Mouse (Mus musculus): ENCODE measurements around the gene Pard3b. TPM values are rescaled to one million over a fixed set of nuclear protein-coding genes. Genes with fewer than 3 reads are reported as not detected.
A peak's percentile ranks its signal among the peaks of the same experiment; 100 is the strongest.

Pard3b gene
- polyA plus RNA-seq, 1 experiment from 2014 or later = 15.4 TPM

DNA sequence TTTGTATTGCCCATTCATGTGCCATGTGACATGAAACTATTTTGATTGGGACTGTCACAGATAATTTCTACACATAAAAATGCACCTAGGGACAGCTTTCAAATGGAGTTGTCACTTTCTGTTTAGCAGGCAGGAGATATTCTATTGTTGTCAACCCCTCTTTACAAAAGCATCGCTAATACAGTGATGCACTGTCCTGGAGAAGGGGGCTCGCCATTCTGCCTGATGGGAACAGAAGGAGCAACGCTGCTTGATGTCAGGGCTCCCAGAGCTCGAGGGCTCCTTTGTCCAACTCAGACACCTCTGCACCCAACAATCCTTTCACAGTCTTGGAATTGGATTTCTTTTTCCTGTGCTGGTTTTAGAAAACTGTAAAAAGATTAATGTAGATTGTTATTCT is 871.9 kb downstream of the Pard3b start:
- ATAC-seq (replicated peaks; ENCODE audit: low FRiP score) = no peak
- H3K4me3 ChIP-seq (ENCODE audit: low read depth, low read length) = no peak overlapping the region
- 80% methylated on average over 4 of the region's 4 CpGs for WGBS
- DNase-seq (ENCODE audit: low spot score) = no peak
- no peak overlapping the region for H3K9ac ChIP-seq (ENCODE audit: low read length)
- H3K9me3 ChIP-seq (ENCODE audit: control insufficient read depth, low read length) = no peaks in the 10 kb centered on the region
- H3K36me3 ChIP-seq (ENCODE audit: control insufficient read depth, insufficient read depth, low read length) = no peaks in the 10 kb centered on the region
- H3K27ac ChIP-seq (ENCODE audit: low read depth, low read length) = no peak overlapping the region
- H3K4me1 ChIP-seq (replicated peaks; ENCODE audit: control insufficient read depth, insufficient read depth, low read length) = no peaks in the 10 kb centered on the region
- no peak overlapping the region for H3K4me2 ChIP-seq (ENCODE audit: low read depth, low read length, severe bottlenecking)
- H3K27me3 ChIP-seq (ENCODE audit: control insufficient read depth, insufficient read depth, low read length) = no peaks in the 10 kb centered on the region

DNA sequence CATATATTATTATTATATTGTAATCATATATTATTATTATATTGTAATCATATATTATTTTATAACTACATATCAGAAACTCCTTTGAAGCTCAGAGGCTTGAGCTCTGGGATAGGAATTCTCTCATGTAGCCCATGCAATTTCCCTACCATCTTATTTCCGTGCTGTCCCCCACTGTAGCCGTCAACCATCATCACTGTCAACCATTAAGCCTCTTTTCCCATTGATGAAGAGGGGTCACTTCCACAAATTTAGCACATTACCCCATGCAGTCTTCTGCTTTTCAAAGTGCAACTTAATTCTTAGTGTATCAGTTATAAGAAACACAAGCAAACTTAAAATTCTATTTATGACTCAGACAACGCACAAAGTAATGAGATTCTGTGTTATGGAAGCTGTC is 873.1 kb downstream of the Pard3b start:
- H3K27me3 ChIP-seq (ENCODE audit: control insufficient read depth, insufficient read depth, low read length) = no peaks in the 10 kb centered on the region
- no peak overlapping the region for H3K9ac ChIP-seq (ENCODE audit: low read length)
- H3K36me3 ChIP-seq (ENCODE audit: control insufficient read depth, insufficient read depth, low read length) = no peaks in the 10 kb centered on the region
- ATAC-seq (replicated peaks; ENCODE audit: low FRiP score) = no peak
- no peaks in the 10 kb centered on the region for H3K9me3 ChIP-seq (ENCODE audit: control insufficient read depth, low read length)
- no peak overlapping the region for H3K4me2 ChIP-seq (ENCODE audit: low read depth, low read length, severe bottlenecking)
- H3K4me1 ChIP-seq (replicated peaks; ENCODE audit: control insufficient read depth, insufficient read depth, low read length) = no peaks in the 10 kb centered on the region
- H3K27ac ChIP-seq (ENCODE audit: low read depth, low read length) = no peak overlapping the region
- H3K4me3 ChIP-seq (ENCODE audit: low read depth, low read length) = no peak overlapping the region
- no peak for DNase-seq (ENCODE audit: low spot score)
- 87% methylated on average over 3 of the region's 3 CpGs for WGBS

DNA sequence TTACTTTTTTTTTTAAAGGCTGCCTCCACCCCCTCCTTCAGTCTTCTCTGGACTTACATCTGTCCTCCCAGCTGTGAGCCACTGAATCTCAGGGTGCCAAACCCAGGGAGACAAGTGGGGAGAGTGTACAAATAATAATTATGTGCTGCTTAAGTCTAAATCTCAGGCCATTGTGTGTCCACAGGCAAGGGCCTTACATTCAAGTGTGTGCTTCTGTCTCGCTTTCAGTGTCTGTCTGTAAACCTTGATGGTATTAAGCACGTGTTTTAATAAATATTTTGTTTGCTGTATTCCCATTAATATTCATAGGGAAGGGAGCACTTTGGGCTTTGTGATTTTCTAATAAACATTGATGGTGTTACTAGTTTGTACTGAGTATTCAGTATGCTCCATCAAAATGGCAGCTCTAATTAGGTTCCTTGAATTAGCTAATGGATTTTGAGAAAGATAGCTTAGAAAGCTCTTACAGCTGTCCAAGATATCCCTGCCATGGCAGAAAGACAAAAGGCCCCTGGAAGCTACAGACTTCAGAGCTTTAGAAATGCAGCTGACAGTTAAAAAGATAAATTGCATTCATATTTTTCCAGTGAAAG is 880.1 kb downstream of the Pard3b start:
- no peak overlapping the region for H3K27ac ChIP-seq (ENCODE audit: low read depth, low read length)
- ATAC-seq (replicated peaks; ENCODE audit: low FRiP score) = no peak

DNA sequence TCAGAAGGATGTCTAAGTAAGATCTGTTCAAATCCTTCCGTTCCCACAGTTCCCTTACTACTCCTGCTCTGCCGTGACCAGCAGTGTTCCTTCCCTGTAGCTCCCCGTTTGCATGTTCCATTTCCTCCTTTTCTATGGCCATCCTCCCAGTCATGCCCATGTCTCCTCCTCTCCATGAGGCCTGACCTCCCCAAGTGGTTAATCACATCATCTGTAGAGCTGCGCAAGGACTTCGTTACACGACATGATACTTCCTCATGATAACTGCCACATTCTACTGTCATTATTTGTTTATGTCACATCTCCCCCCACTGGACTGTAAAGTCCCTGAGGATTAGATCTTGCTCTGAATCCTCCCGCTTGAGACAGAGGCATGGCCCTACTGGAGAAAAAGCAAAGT is 882.7 kb downstream of the Pard3b start:
- no peak overlapping the region for H3K27ac ChIP-seq (ENCODE audit: low read depth, low read length)
- WGBS = 93% methylated on average over 7 of the region's 7 CpGs
- no peak overlapping the region for H3K4me3 ChIP-seq (ENCODE audit: low read depth, low read length)
- DNase-seq (ENCODE audit: low spot score) (no peak), ATAC-seq (replicated peaks; ENCODE audit: low FRiP score) (no peak)
- no peaks in the 10 kb centered on the region for H3K27me3 ChIP-seq (ENCODE audit: control insufficient read depth, insufficient read depth, low read length)
- no peak overlapping the region for H3K4me2 ChIP-seq (ENCODE audit: low read depth, low read length, severe bottlenecking)
- no peak overlapping the region for H3K9ac ChIP-seq (ENCODE audit: low read length)
- H3K4me1 ChIP-seq (replicated peaks; ENCODE audit: control insufficient read depth, insufficient read depth, low read length) = 0 out of 2 replicates have a peak, but pooled peaks cover 4% of the 10 kb centered on the region
- H3K36me3 ChIP-seq (ENCODE audit: control insufficient read depth, insufficient read depth, low read length) = no peaks in the 10 kb centered on the region
- no peaks in the 10 kb centered on the region for H3K9me3 ChIP-seq (ENCODE audit: control insufficient read depth, low read length)

More for the DNA sequence above, 880.1 kb downstream of the Pard3b start:
- 63% methylated on average over 2 of the region's 2 CpGs for WGBS
- H3K4me3 ChIP-seq (ENCODE audit: low read depth, low read length) = no peak overlapping the region
- no peak for DNase-seq (ENCODE audit: low spot score)
- no peak overlapping the region for H3K4me2 ChIP-seq (ENCODE audit: low read depth, low read length, severe bottlenecking)
- no peak overlapping the region for H3K9ac ChIP-seq (ENCODE audit: low read length)
- H3K9me3 ChIP-seq (ENCODE audit: control insufficient read depth, low read length) = no peaks in the 10 kb centered on the region
- no peaks in the 10 kb centered on the region for H3K27me3 ChIP-seq (ENCODE audit: control insufficient read depth, insufficient read depth, low read length)
- H3K36me3 ChIP-seq (ENCODE audit: control insufficient read depth, insufficient read depth, low read length) = no peaks in the 10 kb centered on the region
- 0 out of 2 replicates have a peak, but pooled peaks cover 4% of the 10 kb centered on the region for H3K4me1 ChIP-seq (replicated peaks; ENCODE audit: control insufficient read depth, insufficient read depth, low read length)

DNA sequence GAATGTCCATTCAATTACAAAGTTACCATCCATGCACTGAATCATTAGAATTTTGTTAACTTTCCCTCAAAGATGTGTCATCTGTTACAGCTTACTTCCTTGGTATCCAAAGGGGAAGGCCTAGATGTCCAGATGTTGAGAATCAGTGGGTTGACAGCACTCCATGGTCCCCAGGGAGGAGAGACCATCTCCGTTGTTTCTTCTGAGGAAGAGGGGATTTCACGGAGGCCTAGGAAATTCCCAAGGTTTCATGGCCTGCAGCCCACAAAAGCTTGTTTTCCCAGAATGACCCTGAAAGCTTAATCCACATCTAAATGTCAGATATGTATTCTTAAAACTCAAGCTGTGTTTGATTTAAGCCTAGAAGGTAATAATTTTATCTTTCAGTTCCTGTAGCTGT is 884.1 kb downstream of the Pard3b start:
- Histone ChIP-seq H3K9ac (ENCODE audit: low read length) (no peak overlapping the region), H3K4me3 (ENCODE audit: low read depth, low read length) (no peak overlapping the region), H3K27ac (ENCODE audit: low read depth, low read length) (no peak overlapping the region), H3K9me3 (ENCODE audit: control insufficient read depth, low read length) (no peaks in the 10 kb centered on the region), H3K4me2 (ENCODE audit: low read depth, low read length, severe bottlenecking) (no peak overlapping the region), H3K36me3 (ENCODE audit: control insufficient read depth, insufficient read depth, low read length) (no peaks in the 10 kb centered on the region), H3K4me1 (replicated peaks; ENCODE audit: control insufficient read depth, insufficient read depth, low read length) (0 out of 2 replicates have a peak, but pooled peaks cover 4% of the 10 kb centered on the region), H3K27me3 (ENCODE audit: control insufficient read depth, insufficient read depth, low read length) (no peaks in the 10 kb centered on the region)
- DNase-seq (ENCODE audit: low spot score) (no peak), ATAC-seq (replicated peaks; ENCODE audit: low FRiP score) (no peak)
- 85% methylated on average over 2 of the region's 2 CpGs for WGBS

DNA sequence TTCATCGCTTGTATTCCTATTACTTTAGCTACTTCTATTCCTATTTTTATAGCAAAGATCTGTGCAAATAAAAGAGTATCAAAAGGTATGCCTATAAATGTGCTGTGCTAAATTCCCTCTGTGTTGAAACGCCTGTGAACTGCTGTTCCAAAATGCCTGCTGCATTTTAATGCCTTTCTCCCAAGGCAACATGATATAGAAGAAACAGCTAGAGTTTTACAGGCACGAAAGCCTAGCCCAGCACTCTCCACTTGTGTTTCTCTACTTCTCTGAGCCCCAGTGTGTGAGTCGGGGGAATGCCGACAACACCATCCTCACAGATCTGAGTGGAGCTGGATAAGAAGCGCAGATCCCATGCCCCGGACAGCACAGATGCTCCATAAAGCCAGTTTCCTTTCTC is 889.2 kb downstream of the Pard3b start:
- ATAC-seq (replicated peaks; ENCODE audit: low FRiP score) = no peak
- Histone ChIP-seq H3K27me3 (ENCODE audit: control insufficient read depth, insufficient read depth, low read length) (no peaks in the 10 kb centered on the region), H3K4me3 (ENCODE audit: low read depth, low read length) (no peak overlapping the region), H3K27ac (ENCODE audit: low read depth, low read length) (no peak overlapping the region), H3K9me3 (ENCODE audit: control insufficient read depth, low read length) (no peaks in the 10 kb centered on the region), H3K4me1 (replicated peaks; ENCODE audit: control insufficient read depth, insufficient read depth, low read length) (no peaks in the 10 kb centered on the region), H3K36me3 (ENCODE audit: control insufficient read depth, insufficient read depth, low read length) (no peaks in the 10 kb centered on the region), H3K9ac (ENCODE audit: low read length) (no peak overlapping the region), H3K4me2 (ENCODE audit: low read depth, low read length, severe bottlenecking) (no peak overlapping the region)
- DNase-seq (ENCODE audit: low spot score) = no peak
- 82% methylated on average over 7 of the region's 7 CpGs for WGBS

DNA sequence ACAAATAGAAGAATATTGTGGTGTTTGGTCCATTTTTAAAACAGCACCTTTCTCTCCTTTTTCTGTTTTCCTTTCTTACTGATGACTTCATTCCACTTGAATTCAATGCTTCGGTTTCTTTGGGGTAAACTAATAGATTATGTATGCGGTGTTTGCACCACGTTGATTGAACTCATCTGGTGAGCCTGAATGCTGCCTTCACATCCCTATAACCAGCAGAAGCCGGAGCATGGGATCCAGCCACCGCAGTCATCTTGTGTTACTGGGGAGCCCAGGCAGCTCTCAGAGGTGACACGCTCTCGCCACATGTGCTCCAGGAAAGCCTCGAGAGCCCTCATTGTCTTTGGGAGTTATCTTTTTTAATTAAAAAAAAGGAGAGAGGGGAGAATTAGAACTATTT is 891.3 kb downstream of the Pard3b start:
- H3K36me3 ChIP-seq (ENCODE audit: control insufficient read depth, insufficient read depth, low read length) = no peaks in the 10 kb centered on the region
- no peaks in the 10 kb centered on the region for H3K27me3 ChIP-seq (ENCODE audit: control insufficient read depth, insufficient read depth, low read length)
- DNase-seq (ENCODE audit: low spot score) (no peak), ATAC-seq (replicated peaks; ENCODE audit: low FRiP score) (0 out of 2 replicates have a peak, but pooled peaks have one; percentile 42)
- no peak overlapping the region for H3K9ac ChIP-seq (ENCODE audit: low read length)
- no peak overlapping the region for H3K27ac ChIP-seq (ENCODE audit: low read depth, low read length)
- no peak overlapping the region for H3K4me2 ChIP-seq (ENCODE audit: low read depth, low read length, severe bottlenecking)
- 65% methylated on average over 8 of the region's 8 CpGs for WGBS
- no peaks in the 10 kb centered on the region for H3K4me1 ChIP-seq (replicated peaks; ENCODE audit: control insufficient read depth, insufficient read depth, low read length)
- no peak overlapping the region for H3K4me3 ChIP-seq (ENCODE audit: low read depth, low read length)
- no peaks in the 10 kb centered on the region for H3K9me3 ChIP-seq (ENCODE audit: control insufficient read depth, low read length)

DNA sequence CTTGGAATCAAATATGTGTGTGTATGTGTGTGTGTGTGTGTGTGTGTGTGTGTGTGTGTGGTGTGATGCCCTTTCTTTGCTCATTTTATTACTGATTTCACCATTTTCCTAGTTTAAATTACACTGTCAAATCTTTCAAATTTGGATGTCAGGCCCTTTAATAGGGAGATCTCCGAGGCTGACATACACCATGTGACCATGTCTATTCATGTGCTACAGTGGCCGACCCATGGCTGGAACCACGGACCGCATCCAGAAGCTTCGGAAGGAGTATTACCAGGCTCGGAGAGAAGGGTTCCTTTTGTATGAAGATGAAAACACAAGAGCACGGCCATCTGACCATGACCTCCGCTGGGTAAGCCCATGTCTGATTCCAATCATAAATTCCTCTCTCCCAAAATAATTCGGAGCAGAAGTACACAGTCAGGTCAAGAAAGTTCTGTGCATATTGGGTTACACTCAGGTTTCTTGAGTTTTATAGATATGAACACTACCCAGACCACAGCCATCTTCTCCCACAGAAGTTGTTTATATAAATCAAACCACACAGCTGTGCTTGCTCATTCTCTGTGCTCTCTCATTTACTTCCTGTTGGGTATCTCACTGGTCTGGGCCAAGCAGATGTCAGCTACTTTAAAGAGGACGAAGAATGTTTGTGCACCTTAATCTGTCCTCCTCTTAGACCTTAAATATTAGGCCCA is 894.0 kb downstream of the Pard3b start:
- ATAC-seq (replicated peaks; ENCODE audit: low FRiP score) (no peak), DNase-seq (ENCODE audit: low spot score) (no peak)
- no peak overlapping the region for H3K27ac ChIP-seq (ENCODE audit: low read depth, low read length)
- no peaks in the 10 kb centered on the region for H3K27me3 ChIP-seq (ENCODE audit: control insufficient read depth, insufficient read depth, low read length)
- 83% methylated on average over 10 of the region's 10 CpGs for WGBS
- no peaks in the 10 kb centered on the region for H3K9me3 ChIP-seq (ENCODE audit: control insufficient read depth, low read length)
- H3K9ac ChIP-seq (ENCODE audit: low read length) = no peak overlapping the region
- no peak overlapping the region for H3K4me2 ChIP-seq (ENCODE audit: low read depth, low read length, severe bottlenecking)
- H3K36me3 ChIP-seq (ENCODE audit: control insufficient read depth, insufficient read depth, low read length) = no peaks in the 10 kb centered on the region
- H3K4me1 ChIP-seq (replicated peaks; ENCODE audit: control insufficient read depth, insufficient read depth, low read length) = no peaks in the 10 kb centered on the region
- no peak overlapping the region for H3K4me3 ChIP-seq (ENCODE audit: low read depth, low read length)

DNA sequence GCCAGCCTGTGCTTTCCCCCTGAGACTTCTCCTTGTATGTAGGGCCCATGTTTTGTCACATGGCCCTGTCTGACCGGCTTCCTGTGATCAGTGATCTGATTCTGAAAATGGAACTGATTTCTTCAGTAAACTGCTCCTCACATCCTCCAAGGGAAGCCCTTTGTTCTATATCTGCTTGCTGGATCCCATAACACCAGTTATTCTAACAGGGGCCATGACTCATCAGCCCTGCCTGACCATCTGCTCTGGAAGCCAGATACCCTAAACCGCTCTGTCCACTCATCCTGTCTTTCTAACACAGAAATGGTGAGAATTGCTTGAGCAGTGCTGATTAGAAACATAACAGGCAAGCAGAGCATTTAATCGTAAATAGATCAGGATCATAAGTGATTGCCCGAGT is 910.3 kb downstream of the Pard3b start:
- WGBS = 94% methylated on average over 4 of the region's 4 CpGs
- Histone ChIP-seq H3K4me2 (ENCODE audit: low read depth, low read length, severe bottlenecking) (no peak overlapping the region), H3K27ac (ENCODE audit: low read depth, low read length) (no peak overlapping the region)

More for the DNA sequence above, 910.3 kb downstream of the Pard3b start:
- H3K9ac ChIP-seq (ENCODE audit: low read length) = no peak overlapping the region
- no peaks in the 10 kb centered on the region for H3K4me1 ChIP-seq (replicated peaks; ENCODE audit: control insufficient read depth, insufficient read depth, low read length)
- DNase-seq (ENCODE audit: low spot score) (no peak), ATAC-seq (replicated peaks; ENCODE audit: low FRiP score) (no peak)
- H3K4me3 ChIP-seq (ENCODE audit: low read depth, low read length) = no peak overlapping the region
- no peaks in the 10 kb centered on the region for H3K36me3 ChIP-seq (ENCODE audit: control insufficient read depth, insufficient read depth, low read length)
- no peaks in the 10 kb centered on the region for H3K9me3 ChIP-seq (ENCODE audit: control insufficient read depth, low read length)
- H3K27me3 ChIP-seq (ENCODE audit: control insufficient read depth, insufficient read depth, low read length) = no peaks in the 10 kb centered on the region

Data from forebrain, embryonic 11.5 days (tissue).